Mouse (Mus musculus): Measurements from ENCODE around the gene Htr1f. TPM values are rescaled to one million over a fixed set of nuclear protein-coding genes. Genes with fewer than 3 reads are reported as not detected.

Gene Htr1f
- polyA plus RNA-seq, 1 experiment from 2014 or later, result 0.10 TPM

DNA sequence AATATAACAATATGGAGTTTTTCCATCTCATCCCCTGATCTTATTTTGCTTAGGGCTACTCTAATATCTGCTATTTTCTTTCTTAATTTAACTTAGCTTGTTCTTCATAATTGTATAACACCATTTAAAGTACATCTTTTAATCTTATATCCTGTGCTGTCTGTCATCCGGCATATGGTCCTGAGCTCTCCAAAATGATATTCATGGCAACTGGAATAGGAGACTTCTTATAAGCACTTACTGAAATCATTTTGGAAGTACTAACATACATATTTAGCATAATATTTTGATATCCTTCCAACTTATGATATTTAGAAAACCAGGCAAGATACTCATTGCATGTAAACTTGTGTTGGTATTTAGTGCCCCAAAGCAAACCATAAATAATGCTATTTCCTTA is 86.9 kb downstream of the Htr1f start:
- H3K4me2 ChIP-seq, result no peak overlapping the region
- H3K36me3 ChIP-seq, result no peaks in the 10 kb centered on the region
- H3K27ac ChIP-seq, result no peak overlapping the region
- no peak for ATAC-seq (ENCODE audit: insufficient number of reproducible peaks, insufficient read depth, low FRiP score, low TSS enrichment, low read depth)
- H3K9me3 ChIP-seq, result no peaks in the 10 kb centered on the region
- H3K27me3 ChIP-seq, result no peaks in the 10 kb centered on the region
- no peaks in the 10 kb centered on the region for H3K4me1 ChIP-seq
- H3K4me3 ChIP-seq, result no peak overlapping the region
- H3K9ac ChIP-seq, result no peak overlapping the region
- WGBS, result 78% methylated on average over 1 of the region's 1 CpGs

GRCm38 (mm10) chr16:65018134-65018533 is 87.5 kb downstream of the Htr1f start:
- Histone ChIP-seq H3K27ac (no peak overlapping the region), H3K4me2 (no peak overlapping the region), H3K4me1 (no peaks in the 10 kb centered on the region), H3K9me3 (no peaks in the 10 kb centered on the region), H3K4me3 (no peak overlapping the region), H3K27me3 (no peaks in the 10 kb centered on the region), H3K9ac (no peak overlapping the region), H3K36me3 (no peaks in the 10 kb centered on the region)
- no peak for ATAC-seq (ENCODE audit: insufficient number of reproducible peaks, insufficient read depth, low FRiP score, low TSS enrichment, low read depth)
- 43% methylated on average over 7 of the region's 7 CpGs for WGBS

GRCm38 (mm10) chr16:65017566-65017965 is 88.1 kb downstream of the Htr1f start:
- Histone ChIP-seq H3K27me3 (no peaks in the 10 kb centered on the region), H3K4me2 (no peak overlapping the region), H3K36me3 (no peaks in the 10 kb centered on the region), H3K27ac (no peak overlapping the region), H3K9ac (no peak overlapping the region), H3K4me1 (no peaks in the 10 kb centered on the region), H3K4me3 (no peak overlapping the region), H3K9me3 (no peaks in the 10 kb centered on the region)
- no peak for ATAC-seq (ENCODE audit: insufficient number of reproducible peaks, insufficient read depth, low FRiP score, low TSS enrichment, low read depth)
- WGBS, result 32% methylated on average over 1 of the region's 1 CpGs

- Histone ChIP-seq H3K4me3 (no peak overlapping the region), H3K4me1 (no peaks in the 10 kb centered on the region), H3K4me2 (no peak overlapping the region), H3K9me3 (no peaks in the 10 kb centered on the region), H3K36me3 (no peaks in the 10 kb centered on the region), H3K27me3 (no peaks in the 10 kb centered on the region), H3K9ac (no peak overlapping the region), H3K27ac (no peak overlapping the region)
- WGBS, result 71% methylated on average over 4 of the region's 4 CpGs
- ATAC-seq (ENCODE audit: insufficient number of reproducible peaks, insufficient read depth, low FRiP score, low TSS enrichment, low read depth), result no peak
Observed at GRCm38 (mm10) chr16:65015241-65015640, 90.4 kb downstream of the Htr1f start.

GRCm38 (mm10) chr16:65001993-65002821 is 103.4 kb downstream of the Htr1f start:
- Histone ChIP-seq H3K9me3 (peaks cover 4% of the 10 kb centered on the region; the same call in 1 of the 2 replicates), H3K27ac (no peak overlapping the region), H3K36me3 (no peaks in the 10 kb centered on the region), H3K4me2 (no peak overlapping the region), H3K9ac (no peak overlapping the region), H3K4me3 (no peak overlapping the region), H3K4me1 (no peaks in the 10 kb centered on the region), H3K27me3 (no peaks in the 10 kb centered on the region)
- ATAC-seq (ENCODE audit: insufficient number of reproducible peaks, insufficient read depth, low FRiP score, low TSS enrichment, low read depth), result no peak
- WGBS, result 72% methylated on average over 6 of the region's 6 CpGs

GRCm38 (mm10) chr16:64989279-64989800 is 116.3 kb downstream of the Htr1f start:
- ATAC-seq (ENCODE audit: insufficient number of reproducible peaks, insufficient read depth, low FRiP score, low TSS enrichment, low read depth), result no peak
- Histone ChIP-seq H3K4me1 (no peaks in the 10 kb centered on the region), H3K27me3 (no peaks in the 10 kb centered on the region), H3K9ac (no peak overlapping the region), H3K9me3 (no peaks in the 10 kb centered on the region), H3K27ac (no peak overlapping the region), H3K36me3 (no peaks in the 10 kb centered on the region), H3K4me2 (no peak overlapping the region), H3K4me3 (no peak overlapping the region)
- WGBS, result 71% methylated on average over 3 of the region's 3 CpGs

DNA sequence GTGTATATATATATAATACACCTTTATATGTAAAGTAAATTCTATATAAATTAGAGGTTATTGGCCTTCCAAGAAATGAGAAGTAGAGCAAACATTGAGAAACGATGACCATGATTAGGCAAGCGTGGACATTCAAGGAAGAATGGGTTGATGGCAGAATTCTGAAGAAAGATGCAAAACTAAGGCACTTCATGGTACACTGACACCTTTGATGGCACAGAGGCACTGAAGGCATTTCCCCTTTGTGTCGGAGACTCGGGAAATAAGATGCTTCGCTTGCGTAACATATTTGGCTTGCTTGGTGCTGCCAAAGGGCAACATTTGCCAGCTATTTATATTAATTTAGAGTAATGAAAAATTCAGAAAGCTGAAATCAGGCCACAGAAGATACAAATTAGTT is 118.1 kb downstream of the Htr1f start:
- H3K4me3 ChIP-seq, result no peak overlapping the region
- no peak overlapping the region for H3K4me2 ChIP-seq
- no peaks in the 10 kb centered on the region for H3K36me3 ChIP-seq
- WGBS, result 81% methylated on average over 6 of the region's 6 CpGs
- H3K4me1 ChIP-seq, result no peaks in the 10 kb centered on the region
- no peak overlapping the region for H3K27ac ChIP-seq
- no peaks in the 10 kb centered on the region for H3K9me3 ChIP-seq
- no peak overlapping the region for H3K9ac ChIP-seq
- no peaks in the 10 kb centered on the region for H3K27me3 ChIP-seq
- ATAC-seq (ENCODE audit: insufficient number of reproducible peaks, insufficient read depth, low FRiP score, low TSS enrichment, low read depth), result no peak

DNA sequence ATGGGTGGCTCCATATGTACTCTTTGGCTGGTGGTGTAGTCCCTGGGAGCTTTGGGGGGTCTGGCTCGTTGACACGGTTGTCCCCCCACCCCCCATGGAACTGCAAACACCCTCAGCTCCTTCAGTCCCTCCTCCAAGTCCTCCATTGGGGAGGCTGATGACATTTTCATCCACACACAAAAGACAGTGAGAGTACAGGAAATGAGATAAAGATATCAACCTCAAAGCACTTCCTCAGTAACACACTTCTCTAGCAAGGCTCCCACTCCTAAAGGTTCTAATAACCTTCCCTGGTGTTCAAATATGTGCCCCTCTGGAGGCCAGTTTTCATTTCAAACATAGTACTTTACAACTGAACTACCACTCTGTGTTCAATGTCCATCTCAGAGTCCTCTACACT is 118.6 kb downstream of the Htr1f start:
- Histone ChIP-seq H3K9ac (no peak overlapping the region), H3K27ac (no peak overlapping the region), H3K4me1 (no peaks in the 10 kb centered on the region), H3K36me3 (no peaks in the 10 kb centered on the region), H3K27me3 (no peaks in the 10 kb centered on the region), H3K9me3 (no peaks in the 10 kb centered on the region), H3K4me2 (no peak overlapping the region), H3K4me3 (no peak overlapping the region)
- no peak for ATAC-seq (ENCODE audit: insufficient number of reproducible peaks, insufficient read depth, low FRiP score, low TSS enrichment, low read depth)
- WGBS, result 75% methylated on average over 2 of the region's 2 CpGs

- no peaks in the 10 kb centered on the region for H3K4me1 ChIP-seq
- no peak overlapping the region for H3K9ac ChIP-seq
- H3K36me3 ChIP-seq, result no peaks in the 10 kb centered on the region
- no peak overlapping the region for H3K4me2 ChIP-seq
- 81% methylated on average over 5 of the region's 5 CpGs for WGBS
- no peak overlapping the region for H3K4me3 ChIP-seq
- no peak for ATAC-seq (ENCODE audit: insufficient number of reproducible peaks, insufficient read depth, low FRiP score, low TSS enrichment, low read depth)
- H3K9me3 ChIP-seq, result no peaks in the 10 kb centered on the region
- H3K27me3 ChIP-seq, result no peaks in the 10 kb centered on the region
- no peak overlapping the region for H3K27ac ChIP-seq
Observed at GRCm38 (mm10) chr16:64974636-64975035, 131.0 kb downstream of the Htr1f start.

DNA sequence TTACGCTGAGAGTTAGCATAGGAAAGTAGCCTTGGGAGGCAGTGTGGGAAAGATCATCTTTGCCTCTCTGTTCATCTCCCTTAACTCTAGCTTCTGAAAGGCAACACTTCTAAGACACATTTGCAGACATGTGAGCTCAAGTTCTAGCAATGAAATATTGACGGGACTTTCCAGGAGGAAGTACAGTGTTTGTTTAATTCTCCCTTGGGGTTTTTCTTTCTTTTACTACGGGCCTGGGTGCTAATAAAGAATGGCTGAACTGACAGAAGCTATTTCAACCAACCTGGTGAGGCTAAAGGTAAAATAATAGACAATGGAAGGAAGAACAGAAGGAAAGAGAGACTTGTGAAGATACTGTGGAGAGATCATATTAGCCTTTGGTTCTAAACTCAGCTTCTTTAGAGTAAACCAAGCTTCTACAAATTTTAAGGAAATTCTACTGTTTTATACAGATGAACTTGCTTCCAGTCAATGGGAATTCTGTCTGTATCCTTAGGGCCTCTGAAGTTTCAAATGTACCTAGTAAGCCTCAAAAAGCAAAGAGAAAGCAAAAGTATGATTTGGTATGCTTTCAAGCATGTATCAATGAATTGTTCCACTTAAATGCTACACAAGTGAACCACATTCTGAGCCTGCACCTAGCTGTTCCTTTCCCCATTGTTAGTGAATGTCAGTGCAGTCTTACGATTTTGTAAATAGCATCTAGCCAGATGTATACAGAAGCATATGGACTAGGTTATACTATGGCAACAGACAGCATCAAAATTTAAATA is 131.9 kb downstream of the Htr1f start:
- 68% methylated on average over 4 of the region's 4 CpGs for WGBS
- H3K4me1 ChIP-seq, result no peaks in the 10 kb centered on the region
- ATAC-seq (ENCODE audit: insufficient number of reproducible peaks, insufficient read depth, low FRiP score, low TSS enrichment, low read depth), result no peak

DNA sequence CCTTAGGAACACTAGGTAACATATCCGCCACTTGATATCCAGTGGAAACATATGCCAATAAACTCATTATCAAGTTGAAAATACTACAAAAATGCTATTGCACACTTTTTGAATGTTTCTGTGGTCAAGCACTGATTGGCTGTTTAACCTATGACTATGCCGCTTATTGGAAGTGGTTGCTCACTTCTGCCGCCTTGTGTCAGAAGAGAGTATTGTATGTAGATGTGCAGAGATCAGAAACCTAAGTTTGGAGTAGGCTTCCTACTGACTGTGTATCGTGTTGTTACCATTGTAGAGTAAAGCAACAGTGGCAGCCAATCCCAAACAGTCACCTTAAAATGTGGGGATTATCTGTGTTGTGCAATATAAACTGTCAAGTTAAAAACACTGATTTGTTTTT is 144.0 kb downstream of the Htr1f start:
- no peaks in the 10 kb centered on the region for H3K4me1 ChIP-seq
- no peak for ATAC-seq (ENCODE audit: insufficient number of reproducible peaks, insufficient read depth, low FRiP score, low TSS enrichment, low read depth)
- H3K36me3 ChIP-seq, result no peaks in the 10 kb centered on the region
- no peak overlapping the region for H3K27ac ChIP-seq
- H3K4me3 ChIP-seq, result no peak overlapping the region
- 94% methylated on average over 4 of the region's 4 CpGs for WGBS
- no peak overlapping the region for H3K4me2 ChIP-seq
- no peak overlapping the region for H3K9ac ChIP-seq
- no peaks in the 10 kb centered on the region for H3K27me3 ChIP-seq
- 0 out of 2 replicates have a peak, but pooled peaks cover 3% of the 10 kb centered on the region for H3K9me3 ChIP-seq

More for the DNA sequence above, 131.9 kb downstream of the Htr1f start:
- Histone ChIP-seq H3K36me3 (no peaks in the 10 kb centered on the region), H3K9me3 (no peaks in the 10 kb centered on the region), H3K4me2 (no peak overlapping the region), H3K27me3 (no peaks in the 10 kb centered on the region), H3K27ac (no peak overlapping the region), H3K4me3 (no peak overlapping the region), H3K9ac (no peak overlapping the region)
